Mouse (Mus musculus) thymus, postnatal 36 days (tissue): ENCODE data around the gene Cd180.
"Not testable (repeated sequence)": the region's sequence is repeated elsewhere in the genome, so short reads cannot be mapped to it uniquely, and the experiment has no call there.

ENCODE experiments used
- DNase-seq, 2 experiments: peaks; one replicate each; pipeline ENCODE4 v3.0.0; 2022; ENCODE audit warnings: mixed read lengths in 2 of 2

Cd180 gene

GRCm38 (mm10) chr13:102693341-102693801 lies at the start of gene Cd180:
Gene Cd180 (plus strand): TSS chr13:102693558.
- no peak for DNase-seq

- DNase-seq, result no peak
Measured at GRCm38 (mm10) chr13:102644344-102644743, 49.0 kb upstream of the Cd180 start.

GRCm38 (mm10) chr13:102644789-102645551 lies 48.4 kb upstream of the Cd180 start:
- DNase-seq, result peak; percentile 41 to 51

- DNase-seq, result no peak
Measured at GRCm38 (mm10) chr13:102646271-102646771, 47.0 kb upstream of the Cd180 start.

- DNase-seq, result peak; percentile 31 to 53
Measured at GRCm38 (mm10) chr13:102647511-102647910, 45.8 kb upstream of the Cd180 start.

GRCm38 (mm10) chr13:102652303-102652889 lies 41.0 kb upstream of the Cd180 start:
- no peak for DNase-seq

- no peak for DNase-seq
Measured at GRCm38 (mm10) chr13:102655071-102655570, 38.2 kb upstream of the Cd180 start.

GRCm38 (mm10) chr13:102656153-102656690 lies 37.1 kb upstream of the Cd180 start:
- no peak for DNase-seq

- DNase-seq, result no peak
Measured at GRCm38 (mm10) chr13:102658223-102658839, 35.0 kb upstream of the Cd180 start.

GRCm38 (mm10) chr13:102664041-102664440 lies 29.3 kb upstream of the Cd180 start:
- no peak for DNase-seq

GRCm38 (mm10) chr13:102664843-102665587 lies 28.3 kb upstream of the Cd180 start:
- DNase-seq, result peak; percentile 80 to 83

- peak; percentile 45 to 53 for DNase-seq
Measured at GRCm38 (mm10) chr13:102665588-102666232, 27.6 kb upstream of the Cd180 start.

- DNase-seq, result peak in 1 of 2 experiments; percentile 20
Measured at GRCm38 (mm10) chr13:102666233-102666614, 27.1 kb upstream of the Cd180 start.

GRCm38 (mm10) chr13:102666731-102667130 lies 26.6 kb upstream of the Cd180 start:
- no peak for DNase-seq

GRCm38 (mm10) chr13:102667401-102667800 lies 26.0 kb upstream of the Cd180 start:
- DNase-seq, result no peak

- DNase-seq, result no peak
Measured at GRCm38 (mm10) chr13:102667842-102668241, 25.5 kb upstream of the Cd180 start.

GRCm38 (mm10) chr13:102668933-102669332 lies 24.4 kb upstream of the Cd180 start:
- no peak for DNase-seq

GRCm38 (mm10) chr13:102669522-102670256 lies 23.7 kb upstream of the Cd180 start:
- no peak for DNase-seq

- no peak for DNase-seq
Measured at GRCm38 (mm10) chr13:102670503-102670902, 22.9 kb upstream of the Cd180 start.

GRCm38 (mm10) chr13:102674083-102674482 lies 19.3 kb upstream of the Cd180 start:
- DNase-seq, result no peak

GRCm38 (mm10) chr13:102677602-102678001 lies 15.8 kb upstream of the Cd180 start:
- DNase-seq, result not testable (repeated sequence)
